Mouse (Mus musculus) testis, adult 2 months (tissue): Measurements from ENCODE around the gene Ncoa5.

Experiments
- CTCF ChIP-seq: fragments of 200-500 bp; IDR thresholded peaks from 2 replicates; pipeline ENCODE4 v1.5.1; 2012; ENCODE audit warnings: low read depth, mild to moderate bottlenecking, inconsistent platforms, low read length, moderate library complexity; ENCODE audit not compliant: control insufficient read depth, insufficient read depth, insufficient replicate concordance
- POLR2A ChIP-seq: fragments of 200-500 bp; IDR thresholded peaks from 2 replicates; pipeline ENCODE4 v1.6.1; 2012; ENCODE audit warnings: low read depth, mild to moderate bottlenecking, inconsistent platforms, low read length, moderate library complexity; ENCODE audit not compliant: control insufficient read depth

DNA sequence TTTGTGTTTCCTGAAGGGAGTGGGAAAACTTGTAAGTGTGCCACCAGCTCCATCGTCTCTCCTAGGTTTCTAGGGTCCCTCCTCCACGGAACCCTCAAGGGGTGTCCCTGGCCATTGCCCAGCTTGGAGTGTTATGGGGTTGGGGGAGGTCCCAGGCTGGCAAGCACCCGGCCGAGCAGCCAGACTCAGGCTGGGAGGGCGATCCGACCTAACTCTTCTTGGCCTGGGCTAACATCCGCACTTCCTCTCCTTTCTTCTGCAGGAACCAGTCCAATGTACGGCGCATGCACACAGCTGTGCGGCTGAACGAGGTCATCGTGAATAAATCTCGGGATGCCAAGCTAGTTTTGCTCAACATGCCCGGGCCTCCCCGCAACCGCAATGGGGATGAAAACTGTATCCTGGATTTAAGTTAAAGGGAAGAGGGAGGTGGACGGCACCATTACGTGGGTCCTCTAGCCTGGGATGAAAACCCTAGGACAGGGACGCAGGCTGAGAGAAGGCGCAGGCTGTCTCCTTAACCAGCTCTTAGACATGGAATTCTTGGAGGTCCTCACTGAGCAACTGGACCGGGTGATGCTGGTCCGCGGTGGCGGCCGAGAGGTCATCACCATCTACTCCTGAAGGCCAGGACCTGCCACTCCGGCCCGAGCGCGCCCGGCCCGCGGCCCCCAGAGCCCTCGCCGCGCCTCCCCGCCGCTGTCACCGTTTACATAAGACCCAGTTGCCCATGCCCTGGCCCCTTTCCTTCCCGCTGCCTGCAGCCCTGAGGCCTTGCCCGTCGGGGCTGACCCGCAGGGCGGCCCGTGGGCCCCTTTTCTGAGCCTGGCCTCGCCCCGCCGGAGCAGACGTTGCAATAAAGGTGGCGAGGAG, 37.6 kb downstream of the Ncoa5 start:
- no peak for TF ChIP-seq POLR2A
- TF ChIP-seq CTCF: no peak
